Mouse (Mus musculus): Measurements from ENCODE around the gene Gimap1. TPM values are rescaled to one million over a fixed set of nuclear protein-coding genes. Genes with fewer than 3 reads are reported as not detected.

The Gimap1 gene
- total and polyA plus RNA-seq, 3 experiments = not detected

- no peak for DNase-seq (ENCODE audit: low read depth, low spot score)
- Histone ChIP-seq H3K27me3 (ENCODE audit: control insufficient read depth in 1 of 2, insufficient read depth in 2 of 2, low read length in 2 of 2) (peaks cover 0 to 2% of the 10 kb centered on the region in 2 experiments; a peak in 1 of 4 replicates), H3K4me3 (ENCODE audit: control insufficient read depth in 1 of 2, insufficient read depth in 1 of 2, low read depth in 2 of 2, low read length in 2 of 2) (no peak overlapping the region), H3K79me2 (ENCODE audit: control insufficient read depth, insufficient read depth, low read length, poor library complexity) (no peaks in the 10 kb centered on the region), H3K4me1 (ENCODE audit: control insufficient read depth in 1 of 2, insufficient read depth in 2 of 2, low read length in 2 of 2) (no peaks in the 10 kb centered on the region), H3K9me3 (replicated peaks; ENCODE audit: insufficient read depth, low read length) (no peaks in the 10 kb centered on the region), H3K36me3 (ENCODE audit: control insufficient read depth in 1 of 2, insufficient read depth in 2 of 2, low read length in 2 of 2) (no peaks in the 10 kb centered on the region), H3K9ac (ENCODE audit: control insufficient read depth, low read depth, low read length, poor library complexity, severe bottlenecking) (no peak overlapping the region), H3K27ac (ENCODE audit: control insufficient read depth, low read depth, low read length) (no peak overlapping the region)
- TF ChIP-seq KAT2A (conservative IDR thresholded peaks at IDR 0.05; ENCODE audit: low read depth, low read length) (no peak), UBTF (IDR thresholded peaks at IDR 0.05; ENCODE audit: borderline replicate concordance, insufficient read depth, low read depth, low read length) (no peak), MAX (IDR thresholded peaks at IDR 0.05; ENCODE audit: low read length) (no peak), RCOR1 (IDR thresholded peaks at IDR 0.05; ENCODE audit: low read depth, low read length) (no peak), USF1 (IDR thresholded peaks at IDR 0.05; ENCODE audit: low read depth, low read length) (no peak), POLR2AphosphoS5 (IDR thresholded peaks at IDR 0.05; ENCODE audit: borderline replicate concordance, low read depth, low read length) (no peak)
Measured at GRCm38 (mm10) chr6:48702601-48703000, 36.3 kb upstream of the Gimap1 start.

GRCm38 (mm10) chr6:48704146-48704545 is 34.7 kb upstream of the Gimap1 start:
- no peaks in the 10 kb centered on the region for H3K4me1 ChIP-seq (ENCODE audit: control insufficient read depth in 1 of 2, insufficient read depth in 2 of 2, low read length in 2 of 2)
- no peak for DNase-seq (ENCODE audit: low read depth, low spot score)
- no peak for TF ChIP-seq GABPA (IDR thresholded peaks at IDR 0.05; ENCODE audit: low read depth, low read length)
- no peak for TF ChIP-seq RCOR1 (IDR thresholded peaks at IDR 0.05; ENCODE audit: low read depth, low read length)
- no peak for TF ChIP-seq USF1 (IDR thresholded peaks at IDR 0.05; ENCODE audit: low read depth, low read length)
- TF ChIP-seq E2F4 (IDR thresholded peaks at IDR 0.05; ENCODE audit: borderline replicate concordance, low read depth, low read length) = no peak
- no peak for TF ChIP-seq MXI1 (IDR thresholded peaks at IDR 0.05; ENCODE audit: low read depth, low read length)
- no peak for TF ChIP-seq ZC3H11A (IDR thresholded peaks at IDR 0.05; ENCODE audit: low read depth, low read length)
- TF ChIP-seq POLR2A (IDR thresholded peaks at IDR 0.05; ENCODE audit: control insufficient read depth in 1 of 2, insufficient read depth in 1 of 2, low read depth in 1 of 2, low read length in 2 of 2, poor library complexity in 1 of 2) = no peak
- TF ChIP-seq EP300 (IDR thresholded peaks at IDR 0.05; ENCODE audit: low read depth in 1 of 2, low read length in 2 of 2) = no peak
- no peak for TF ChIP-seq ZMIZ1 (IDR thresholded peaks at IDR 0.05; ENCODE audit: low read depth, low read length)
- TF ChIP-seq ELF1 (IDR thresholded peaks at IDR 0.05; ENCODE audit: low read depth, low read length) = no peak
- TF ChIP-seq MAZ (IDR thresholded peaks at IDR 0.05; ENCODE audit: low read depth, low read length) = no peak
- TF ChIP-seq POLR2AphosphoS5 (IDR thresholded peaks at IDR 0.05; ENCODE audit: borderline replicate concordance, low read depth, low read length) = no peak
- no peak for TF ChIP-seq JUND (IDR thresholded peaks at IDR 0.05; ENCODE audit: low read depth, low read length)
- H3K9me3 ChIP-seq (replicated peaks; ENCODE audit: insufficient read depth, low read length) = no peaks in the 10 kb centered on the region
- H3K4me3 ChIP-seq (ENCODE audit: control insufficient read depth in 1 of 2, insufficient read depth in 1 of 2, low read depth in 2 of 2, low read length in 2 of 2) = no peak overlapping the region
- H3K27me3 ChIP-seq (ENCODE audit: control insufficient read depth in 1 of 2, insufficient read depth in 2 of 2, low read length in 2 of 2) = peaks cover 0 to 2% of the 10 kb centered on the region in 2 experiments; a peak in 1 of 4 replicates
- H3K36me3 ChIP-seq (ENCODE audit: control insufficient read depth in 1 of 2, insufficient read depth in 2 of 2, low read length in 2 of 2) = no peaks in the 10 kb centered on the region
- no peak overlapping the region for H3K27ac ChIP-seq (ENCODE audit: control insufficient read depth, low read depth, low read length)
- H3K79me2 ChIP-seq (ENCODE audit: control insufficient read depth, insufficient read depth, low read length, poor library complexity) = no peaks in the 10 kb centered on the region
- no peak overlapping the region for H3K9ac ChIP-seq (ENCODE audit: control insufficient read depth, low read depth, low read length, poor library complexity, severe bottlenecking)
